ENCODE assay signal across 12 mouse cellular contexts in the genomic region with DNA sequence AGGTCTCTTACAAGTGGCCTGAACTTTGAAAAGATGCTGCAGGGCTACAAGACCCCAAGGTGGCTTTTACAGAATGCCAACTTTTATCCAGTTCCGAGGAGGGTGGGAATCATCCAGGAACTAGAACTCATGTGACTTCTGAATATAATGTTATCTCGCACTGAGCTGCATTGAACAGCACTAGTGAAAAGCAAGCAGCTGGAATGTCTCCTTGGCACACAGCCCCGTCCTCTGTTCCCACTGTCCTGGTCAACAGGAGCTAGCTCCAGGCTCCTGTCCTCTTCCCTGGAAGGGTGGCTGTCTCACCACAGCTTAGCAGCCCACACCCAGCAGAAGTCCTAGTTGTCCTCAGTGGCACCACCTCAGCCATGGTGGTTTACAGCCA.
DNase-seq lines count a peak whose midpoint lies in the region; ATAC-seq and TF ChIP-seq lines count a peak whose summit lies in the region.
"Had no signal": no experiment of that assay in that cellular context is flagged by ENCODE, and none has a peak within 500 bp of the region (broad histone marks: within the 10 kb centered on the region; RNA-seq: fewer than 3 reads in every experiment).

No protein-coding gene starts in this region.

- TF ChIP-seq CTCF in gastrocnemius, adult 2 months (IDR thresholded peaks at IDR 0.05): no peak
- TF ChIP-seq CTCF in heart, postnatal 0 days (IDR thresholded peaks at IDR 0.05; ENCODE audit: low read depth): no peak
- TF ChIP-seq CTCF in lung, postnatal 0 days (IDR thresholded peaks at IDR 0.05): no peak
- TF ChIP-seq CTCF in midbrain, postnatal 0 days (IDR thresholded peaks at IDR 0.05): no peak

- TF ChIP-seq EP300 in heart, postnatal 0 days (IDR thresholded peaks at IDR 0.05; ENCODE audit: low read depth): peak; percentile 60; the same call in 1 of the 2 replicates
- TF ChIP-seq EP300 in lung, postnatal 0 days (IDR thresholded peaks at IDR 0.05): no peak

- no peaks in the 10 kb centered on the region for H3K9me3 ChIP-seq in heart, postnatal 0 days (replicated peaks; ENCODE audit: control insufficient read depth, low read length)
- H3K9me3 ChIP-seq in lung, postnatal 0 days (ENCODE audit: low read length): no peaks in the 10 kb centered on the region
- H3K9me3 ChIP-seq in midbrain, postnatal 0 days (ENCODE audit: low read length): no peaks in the 10 kb centered on the region
- H3K9me3 ChIP-seq: forebrain, embryonic 15.5 days; megakaryocyte, embryonic 14.5 days had no signal

- H3K4me3 ChIP-seq in gastrocnemius, adult 2 months: no peak overlapping the region
- no peak overlapping the region for H3K4me3 ChIP-seq in heart, postnatal 0 days (ENCODE audit: low read depth, low read length)
- no peak overlapping the region for H3K4me3 ChIP-seq in lung, postnatal 0 days (ENCODE audit: low read depth, low read length)
- no peak overlapping the region for H3K4me3 ChIP-seq in midbrain, postnatal 0 days (ENCODE audit: low read depth, low read length)
- H3K4me3 ChIP-seq: forebrain, embryonic 15.5 days; megakaryocyte, embryonic 14.5 days had no signal

- H3K27me3 ChIP-seq in heart, postnatal 0 days (ENCODE audit: control insufficient read depth, insufficient read depth, low read length): no peaks in the 10 kb centered on the region
- no peaks in the 10 kb centered on the region for H3K27me3 ChIP-seq in lung, postnatal 0 days (replicated peaks; ENCODE audit: insufficient read depth, low read length)
- no peaks in the 10 kb centered on the region for H3K27me3 ChIP-seq in midbrain, postnatal 0 days (ENCODE audit: insufficient read depth, low read length)
- H3K27me3 ChIP-seq: forebrain, embryonic 15.5 days had no signal

- peaks cover 24% of the 10 kb centered on the region for H3K4me1 ChIP-seq in heart, postnatal 0 days (ENCODE audit: control insufficient read depth, insufficient read depth)
- peaks cover 9% of the 10 kb centered on the region; the same call in 1 of the 2 replicates for H3K4me1 ChIP-seq in lung, postnatal 0 days (ENCODE audit: insufficient read depth, low read depth, low read length)
- H3K4me1 ChIP-seq in midbrain, postnatal 0 days (ENCODE audit: insufficient read depth, low read length): no peaks in the 10 kb centered on the region
- H3K4me1 ChIP-seq: forebrain, embryonic 15.5 days; megakaryocyte, embryonic 14.5 days had no signal

- intact Hi-C loops in gastrocnemius, adult 2 months (cut with DNase I): loop anchor here (10.0 kb wide), 2 partner anchors 120 to 260 kb away; partner anchors contain the start of gene Sipa1l2

- DNase-seq in adrenal gland, postnatal 10 days: peak; percentile 61
- no peak for DNase-seq in adrenal gland, adult 18-20 months (ENCODE audit: low spot score in 2 of 2)
- DNase-seq in gastrocnemius, adult 2 months: peak; percentile 70
- DNase-seq in heart, postnatal 0 days (ENCODE audit: low spot score): peak; percentile 79
- peak; percentile 45 for DNase-seq in lung, postnatal 0 days (ENCODE audit: low spot score)
- DNase-seq in midbrain, postnatal 0 days (ENCODE audit: low spot score): no peak
- DNase-seq in right cerebral cortex, postnatal 10 days (ENCODE audit: low spot score in 2 of 2): no peak
- DNase-seq: embryo, embryonic 11 days had no signal

- peak overlapping the region; percentile 32; the same call in 1 of the 2 replicates for H3K27ac ChIP-seq in gastrocnemius, adult 2 months
- H3K27ac ChIP-seq in heart, postnatal 0 days (ENCODE audit: low read depth): peak overlapping the region; percentile 82
- H3K27ac ChIP-seq in lung, postnatal 0 days (ENCODE audit: low read length): no peak overlapping the region
- H3K27ac ChIP-seq in midbrain, postnatal 0 days (ENCODE audit: low read depth, low read length): no peak overlapping the region
- H3K27ac ChIP-seq: forebrain, embryonic 15.5 days had no signal

- WGBS in heart, postnatal 0 days: 14% methylated on average over 3 of the region's 3 CpGs
- whole genome bisulfite sequencing in lung, postnatal 0 days: 28% methylated on average over 3 of the region's 3 CpGs
- 77% methylated on average over 3 of the region's 3 CpGs for WGBS in midbrain, postnatal 0 days

- no peak overlapping the region for H3K4me2 ChIP-seq in heart, postnatal 0 days (ENCODE audit: low read depth, low read length)
- no peak overlapping the region for H3K4me2 ChIP-seq in lung, postnatal 0 days (replicated peaks; ENCODE audit: low read depth, low read length)
- H3K4me2 ChIP-seq in midbrain, postnatal 0 days (ENCODE audit: low read depth, low read length, poor library complexity, severe bottlenecking): no peak overlapping the region
- H3K4me2 ChIP-seq: forebrain, embryonic 15.5 days had no signal

- ATAC-seq in heart, postnatal 0 days (ENCODE audit: insufficient read depth, low read depth): peak; percentile 82
- peak; percentile 47 for ATAC-seq in lung, postnatal 0 days
- no peak for ATAC-seq in midbrain, postnatal 0 days (ENCODE audit: low FRiP score)
- no peak for ATAC-seq in frontal cortex, adult (ENCODE audit: low TSS enrichment)
- ATAC-seq: forebrain, embryonic 15.5 days; inflammation-experienced regulatory T-cells, adult 6 months had no signal

- peaks cover 66% of the 10 kb centered on the region for H3K36me3 ChIP-seq in heart, postnatal 0 days (replicated peaks; ENCODE audit: control insufficient read depth, insufficient read depth, low read length)
- peaks cover 22% of the 10 kb centered on the region for H3K36me3 ChIP-seq in lung, postnatal 0 days (ENCODE audit: insufficient read depth, low read length)
- H3K36me3 ChIP-seq in midbrain, postnatal 0 days (ENCODE audit: insufficient read depth, low read length): peaks cover 20% of the 10 kb centered on the region

- H3K9ac ChIP-seq in heart, postnatal 0 days (replicated peaks; ENCODE audit: low read depth, low read length): no peak overlapping the region
- H3K9ac ChIP-seq in lung, postnatal 0 days (replicated peaks; ENCODE audit: low read depth): no peak overlapping the region
- H3K9ac ChIP-seq in midbrain, postnatal 0 days (replicated peaks; ENCODE audit: low read length, poor library complexity, severe bottlenecking): no peak overlapping the region
- H3K9ac ChIP-seq: forebrain, embryonic 15.5 days had no signal

Comparison
In these comparisons a context has a peak if more than half of its experiments do, and no peak if none do; other contexts are left out.
1. DNase-seq: peak in adrenal gland, postnatal 10 days (single experiment), gastrocnemius, adult 2 months (single experiment), heart, postnatal 0 days (single experiment) and lung, postnatal 0 days (single experiment); none in adrenal gland, adult 18-20 months (0 of 2), midbrain, postnatal 0 days (single experiment) and right cerebral cortex, postnatal 10 days (0 of 2).
2. H3K27ac ChIP-seq: peak in gastrocnemius, adult 2 months (single experiment) and heart, postnatal 0 days (single experiment); none in lung, postnatal 0 days (single experiment) and midbrain, postnatal 0 days (single experiment).
3. ATAC-seq: peak in heart, postnatal 0 days (single experiment) and lung, postnatal 0 days (single experiment); none in midbrain, postnatal 0 days (single experiment) and frontal cortex, adult (single experiment).